ENCODE assay signal across 11 mouse cellular contexts in the genomic region with DNA sequence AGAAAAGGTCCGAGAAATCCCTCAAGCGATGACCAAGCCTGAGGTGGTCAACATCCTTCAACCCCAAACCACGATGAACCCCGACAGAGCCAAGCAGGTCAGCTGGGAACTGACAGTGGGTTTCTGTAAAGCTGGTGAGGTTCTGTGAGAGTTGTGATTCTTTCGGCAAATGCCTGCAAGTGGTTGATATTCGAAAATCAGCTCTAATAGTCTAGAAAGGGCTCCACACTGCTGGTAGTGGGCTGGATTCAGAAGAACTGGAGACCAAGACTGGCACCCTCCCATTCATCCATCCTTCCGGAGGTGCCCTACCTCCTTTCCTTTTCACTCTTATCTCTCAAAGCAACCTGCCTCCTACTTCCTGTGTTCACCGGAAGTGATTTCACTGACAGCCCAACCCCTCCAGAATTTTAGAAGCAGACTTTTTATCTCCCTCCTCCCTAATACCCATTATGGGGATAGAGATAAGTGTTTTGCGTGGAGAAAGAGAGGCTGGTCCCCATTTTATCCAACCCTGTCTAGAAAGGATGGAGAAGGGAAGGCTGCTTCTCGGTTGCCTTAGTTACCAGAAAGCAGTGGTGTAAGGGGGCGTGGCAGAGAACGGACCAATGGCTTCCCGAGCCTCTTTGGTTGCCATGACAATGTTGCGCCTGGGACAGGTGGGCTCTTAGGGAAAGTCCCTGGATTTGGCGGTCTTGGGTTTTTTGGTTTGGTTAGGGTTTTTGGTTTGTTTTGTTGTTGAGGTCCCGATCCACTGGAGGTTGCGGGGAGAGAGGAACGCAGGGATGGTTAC. TPM values are rescaled to one million over a fixed set of nuclear protein-coding genes. Genes with fewer than 3 reads are reported as not detected.
DNase-seq lines count a peak whose midpoint lies in the region; ATAC-seq lines count a peak whose summit lies in the region.
"Had no signal": no experiment of that assay in that cellular context is flagged by ENCODE, and none has a peak within 500 bp of the region (broad histone marks: within the 10 kb centered on the region; RNA-seq: fewer than 3 reads in every experiment).

No protein-coding gene starts in this region.

- H3K9me3 ChIP-seq in embryonic facial prominence, embryonic 11.5 days (replicated peaks; ENCODE audit: control insufficient read depth, low read length) = no peaks in the 10 kb centered on the region

- peak overlapping the region; percentile 47; the same call in 1 of the 2 replicates for H3K27ac ChIP-seq in embryonic facial prominence, embryonic 11.5 days (replicated peaks; ENCODE audit: low read depth, low read length)
- H3K27ac ChIP-seq: kidney, postnatal 0 days; liver, embryonic 14.5 days had no signal

- no peak overlapping the region for H3K9ac ChIP-seq in embryonic facial prominence, embryonic 11.5 days (replicated peaks; ENCODE audit: low read length)
- H3K9ac ChIP-seq: liver, embryonic 14.5 days had no signal

- no peaks in the 10 kb centered on the region for H3K27me3 ChIP-seq in embryonic facial prominence, embryonic 11.5 days (ENCODE audit: control insufficient read depth, insufficient read depth, low read length)

- intact Hi-C loops in left cerebral cortex, postnatal 25 days (cut with DNase I) = no loop called here

- no peak overlapping the region for H3K4me2 ChIP-seq in embryonic facial prominence, embryonic 11.5 days (ENCODE audit: low read depth, low read length)

- no peaks in the 10 kb centered on the region; the same call in 1 of the 2 replicates for H3K4me1 ChIP-seq in embryonic facial prominence, embryonic 11.5 days (ENCODE audit: control insufficient read depth, insufficient read depth, low read length)

- H3K36me3 ChIP-seq in embryonic facial prominence, embryonic 11.5 days (replicated peaks; ENCODE audit: control insufficient read depth, insufficient read depth, low read depth, low read length) = no peaks in the 10 kb centered on the region

- peak; percentile 17 for DNase-seq in lung, postnatal 36 days
- no peak for DNase-seq in lung, postnatal 25 days (ENCODE audit: low spot score)
- peak; percentile 54 for DNase-seq in embryonic facial prominence, embryonic 11.5 days (ENCODE audit: low spot score)
- peak; percentile 60 for DNase-seq in testis, postnatal 14 days (ENCODE audit: low spot score)
- DNase-seq in kidney, adult 18-20 months = no peak
- no peak for DNase-seq in left cerebral cortex, postnatal 25 days (ENCODE audit: low spot score in 2 of 2)
- DNase-seq: cerebellum, adult 18-20 months had no signal

- H3K4me3 ChIP-seq in embryonic facial prominence, embryonic 11.5 days (ENCODE audit: low read depth, low read length) = no peak overlapping the region

- no peak for ATAC-seq in embryonic facial prominence, embryonic 11.5 days (replicated peaks; ENCODE audit: insufficient number of reproducible peaks, low FRiP score, low TSS enrichment, low read depth)
- ATAC-seq in megakaryocyte progenitor cell, adult 5-6 weeks (replicated peaks; ENCODE audit: poor library complexity) = peak; percentile 53
- no peak for ATAC-seq in monocyte, adult 5-6 weeks (replicated peaks; ENCODE audit: insufficient number of reproducible peaks, low FRiP score, low TSS enrichment, poor library complexity, severe bottlenecking)

- 22% methylated on average over 18 of the region's 18 CpGs for WGBS in embryonic facial prominence, embryonic 11.5 days

RNA-seq across cellular contexts. Expression of gene Nova2, which starts 25.0 kb away (rescaled TPM):
- polyA plus RNA-seq in embryonic facial prominence, embryonic 11.5 days (2014; fragmentation: Nextera tagmentation; extraction: Ambion mirVana) = 1.4 and 1.7 TPM in 2 replicates
- not detected in 2 replicates for total RNA-seq in megakaryocyte progenitor cell, adult 5-6 weeks (2015)
- total RNA-seq in megakaryocyte progenitor cell, adult 5-6 weeks (2017) = not detected in 2 replicates
- not detected in 3 replicates for total RNA-seq in monocyte, adult 5-6 weeks (2017)
- total RNA-seq in left cerebral cortex, postnatal 25 days (2021) = 10 to 100 TPM; 78.2 to 84.6 TPM

RNA-seq across cellular contexts. Expression of gene Nanos2, which starts 36.5 kb away (rescaled TPM):
- not detected in 2 replicates for polyA plus RNA-seq in embryonic facial prominence, embryonic 11.5 days (2014; fragmentation: Nextera tagmentation; extraction: Ambion mirVana)
- total RNA-seq in megakaryocyte progenitor cell, adult 5-6 weeks (2015) = not detected in 2 replicates
- not detected in 2 replicates for total RNA-seq in megakaryocyte progenitor cell, adult 5-6 weeks (2017)
- total RNA-seq in monocyte, adult 5-6 weeks (2017) = 0.49 TPM in 1 of 3 replicates, not detected in the others
- total RNA-seq in left cerebral cortex, postnatal 25 days (2021) = under 1 TPM; 0.53 to 0.76 TPM
- polyA plus RNA-seq: liver, embryonic 14.5 days had no signal

RNA-seq across cellular contexts. Expression of gene Mypop, which starts 40.3 kb away (rescaled TPM):
- polyA plus RNA-seq in embryonic facial prominence, embryonic 11.5 days (2014; fragmentation: Nextera tagmentation; extraction: Ambion mirVana) = 4.3 and 5.3 TPM in 2 replicates
- total RNA-seq in megakaryocyte progenitor cell, adult 5-6 weeks (2015) = 0.17 TPM in 1 of 2 replicates, not detected in the other
- total RNA-seq in megakaryocyte progenitor cell, adult 5-6 weeks (2017) = not detected in 2 replicates
- total RNA-seq in monocyte, adult 5-6 weeks (2017) = 0.75 to 2.1 TPM in 2 of 3 replicates, not detected in the other
- 10 to 100 TPM; 50.4 to 53.3 TPM for total RNA-seq in left cerebral cortex, postnatal 25 days (2021)

RNA-seq across cellular contexts. Expression of gene Ccdc61, which starts 40.5 kb away (rescaled TPM):
- polyA plus RNA-seq in embryonic facial prominence, embryonic 11.5 days (2014; fragmentation: Nextera tagmentation; extraction: Ambion mirVana) = 22.6 and 26.5 TPM in 2 replicates
- total RNA-seq in megakaryocyte progenitor cell, adult 5-6 weeks (2015) = 11.9 and 14.1 TPM in 2 replicates
- total RNA-seq in megakaryocyte progenitor cell, adult 5-6 weeks (2017) = 11.3 and 17.0 TPM in 2 replicates
- 10.6 to 30.0 TPM (median 24.7 TPM) in 3 replicates for total RNA-seq in monocyte, adult 5-6 weeks (2017)
- total RNA-seq in left cerebral cortex, postnatal 25 days (2021) = 10 to 100 TPM in 1 of 2 experiments, 1 to 10 TPM in 1; 9.9 to 10.5 TPM

RNA-seq across cellular contexts. Expression of gene Irf2bp1, which starts 53.1 kb away (rescaled TPM):
- polyA plus RNA-seq in embryonic facial prominence, embryonic 11.5 days (2014; fragmentation: Nextera tagmentation; extraction: Ambion mirVana) = 27.9 and 28.3 TPM in 2 replicates
- total RNA-seq in megakaryocyte progenitor cell, adult 5-6 weeks (2015) = 16.4 and 16.8 TPM in 2 replicates
- total RNA-seq in megakaryocyte progenitor cell, adult 5-6 weeks (2017) = 12.5 and 13.1 TPM in 2 replicates
- total RNA-seq in monocyte, adult 5-6 weeks (2017) = 7.1 to 10.5 TPM (median 7.8 TPM) in 3 replicates
- 10 to 100 TPM; 46.7 to 48.3 TPM for total RNA-seq in left cerebral cortex, postnatal 25 days (2021)

Comparison
In these comparisons a context has a peak if more than half of its experiments do, and no peak if none do; other contexts are left out.
1. DNase-seq: peak in lung, postnatal 36 days (single experiment), embryonic facial prominence, embryonic 11.5 days (single experiment) and testis, postnatal 14 days (single experiment); none in lung, postnatal 25 days (single experiment), kidney, adult 18-20 months (single experiment) and left cerebral cortex, postnatal 25 days (0 of 2).
2. RNA of gene Nova2, which starts 25.0 kb away (total RNA-seq): 78.2 to 84.6 TPM in left cerebral cortex, postnatal 25 days; not detected in megakaryocyte progenitor cell, adult 5-6 weeks and not detected in monocyte, adult 5-6 weeks; every median in the first group is over 10 times any median in the second.
3. RNA of gene Mypop, which starts 40.3 kb away (total RNA-seq): 50.4 to 53.3 TPM in left cerebral cortex, postnatal 25 days; 0.17 TPM in megakaryocyte progenitor cell, adult 5-6 weeks and 0.75 to 2.1 TPM in monocyte, adult 5-6 weeks; every median in the first group is over 10 times any median in the second.